Mouse (Mus musculus) T-helper 17 cell (primary cell): ENCODE measurements around the gene Emc3.

Experiments
- in situ Hi-C, 2 experiments: fragments of 300-600 bp; cut with MboI, MseI; formaldehyde crosslinking; loops; 1 replicate in 1 of 2; 2 replicates in 1 of 2; pipeline ENCODE4 v1.15.1; 2025; ENCODE audit warnings: high pct_unique_total_duplicates in 2 of 2

The Emc3 gene

GRCm38 (mm10) chr6:113495071-113495675 lies 36.3 kb downstream of the Emc3 start:
- in situ Hi-C loops: no loop called here

GRCm38 (mm10) chr6:113494258-113494788 lies 37.1 kb downstream of the Emc3 start:
- in situ Hi-C loops: no loop called here

GRCm38 (mm10) chr6:113492101-113492864 lies 39.2 kb downstream of the Emc3 start:
- in situ Hi-C loops: no loop called here

- in situ Hi-C loops: no loop called here
Observed at GRCm38 (mm10) chr6:113489410-113489809, 42.0 kb downstream of the Emc3 start.

DNA sequence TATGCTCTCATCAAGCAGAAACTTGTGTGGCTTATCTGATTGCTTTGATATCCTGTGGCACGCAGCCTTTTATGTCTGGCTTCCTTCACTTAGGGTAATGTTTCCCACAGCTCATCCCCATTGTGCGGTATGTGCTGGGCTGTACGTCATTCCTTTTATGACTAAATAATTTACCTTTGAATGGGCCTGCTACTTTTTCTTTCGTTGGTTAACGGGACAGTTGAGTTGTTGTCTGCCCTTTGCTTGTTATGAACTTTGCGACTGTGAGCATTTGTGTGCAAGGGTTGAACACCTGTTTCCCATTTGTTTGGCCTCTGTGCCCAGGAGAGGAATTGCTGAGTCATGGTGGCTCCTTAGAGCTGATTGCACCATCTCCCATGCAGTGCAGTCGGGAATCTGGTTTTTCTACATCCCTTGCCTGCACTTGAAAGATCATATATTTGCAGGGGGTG lies 44.3 kb downstream of the Emc3 start:
- in situ Hi-C loops: no loop called here

DNA sequence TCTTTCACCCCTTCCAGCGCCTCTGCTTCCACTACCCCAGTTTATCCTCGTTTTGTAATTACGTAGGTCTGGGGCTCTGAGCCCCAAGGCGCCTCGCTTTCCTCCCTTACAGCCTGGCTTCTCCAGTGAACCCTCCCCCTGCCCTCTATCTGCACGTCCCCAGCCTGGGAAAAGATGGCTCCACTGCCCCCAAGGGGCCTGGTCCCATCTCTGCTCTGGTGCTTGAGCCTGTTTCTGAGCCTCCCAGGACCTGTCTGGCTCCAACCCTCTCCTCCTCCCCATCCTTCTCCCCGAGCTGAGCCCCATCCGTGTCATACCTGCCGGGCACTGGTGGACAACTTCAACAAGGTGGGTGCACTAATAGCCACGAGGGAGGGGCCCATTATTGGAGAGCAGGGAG lies 47.7 kb downstream of the Emc3 start:
- in situ Hi-C loops: no loop called here

GRCm38 (mm10) chr6:113483100-113483615 lies 48.3 kb downstream of the Emc3 start, which contains the start of gene Creld1:
Creld1 (plus strand) TSS chr6:113483297.
- in situ Hi-C loops: no loop called here

- in situ Hi-C loops: no loop called here
Observed at GRCm38 (mm10) chr6:113482477-113483099, 48.9 kb downstream of the Emc3 start.

DNA sequence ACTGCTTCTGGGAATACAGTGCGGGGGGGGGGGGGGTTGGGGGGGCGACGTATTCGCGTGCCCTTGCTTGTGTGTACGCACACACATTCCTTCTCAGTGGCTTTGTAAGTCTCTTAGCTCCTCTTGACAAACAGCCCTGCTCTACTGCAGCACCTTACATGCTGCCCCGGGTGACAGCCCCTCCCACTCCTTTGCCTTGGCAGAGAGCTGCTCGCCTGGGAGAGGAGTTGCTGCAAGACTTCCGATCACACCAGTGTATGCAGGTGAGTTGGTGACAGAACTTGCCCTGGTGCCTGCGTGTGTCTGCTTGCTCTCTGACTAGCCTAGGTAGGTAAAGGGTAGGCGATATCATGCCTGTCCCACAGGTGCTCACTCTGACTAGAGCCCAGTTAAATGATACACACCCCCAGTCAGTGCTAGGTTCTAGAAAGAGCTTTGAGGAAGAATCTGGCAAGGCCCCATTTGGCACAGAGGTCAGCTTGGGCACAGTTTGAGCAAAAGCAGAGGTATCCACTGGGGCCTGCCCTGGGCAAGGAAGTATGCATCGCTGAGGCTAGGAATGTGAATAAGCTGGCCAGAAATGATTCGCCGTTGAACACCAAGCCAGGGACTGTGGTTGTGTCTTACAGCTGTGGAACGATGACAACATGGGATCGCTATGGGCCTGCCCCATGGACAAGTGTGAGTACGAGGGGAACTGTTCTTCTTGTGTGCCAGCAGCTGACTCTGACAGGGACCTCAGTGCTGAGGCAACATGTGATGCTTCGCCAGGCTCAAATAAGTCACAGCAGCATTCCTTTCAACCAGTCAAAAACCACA lies 50.7 kb downstream of the Emc3 start:
- in situ Hi-C loops: no loop called here

- in situ Hi-C loops: no loop called here
Observed at GRCm38 (mm10) chr6:113478906-113479305, 52.5 kb downstream of the Emc3 start.

DNA sequence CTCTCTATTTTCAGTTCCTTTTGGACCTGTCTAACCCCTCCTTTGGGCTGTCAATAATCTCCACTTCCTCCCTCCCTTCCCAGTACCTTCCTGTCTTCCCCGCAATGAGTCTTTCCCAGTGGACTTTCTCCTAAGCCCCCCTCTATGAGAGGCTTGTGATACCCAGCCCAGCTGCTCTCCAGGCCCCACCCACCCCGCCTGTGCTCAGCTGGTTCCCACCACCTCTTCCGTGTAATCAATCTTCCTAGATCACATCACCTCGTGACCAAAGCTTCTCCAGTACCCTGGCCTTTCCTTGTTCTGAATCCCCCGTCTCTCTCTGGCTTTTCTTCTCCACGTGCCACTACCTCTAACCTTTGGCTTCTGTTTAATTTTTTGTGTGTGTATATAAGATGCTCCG lies 54.1 kb downstream of the Emc3 start:
- in situ Hi-C loops: no loop called here

- in situ Hi-C loops: loop anchor here (5.0 kb wide), 2 partner anchors 51 to 599 kb away; no protein-coding TSS in a partner anchor
Observed at GRCm38 (mm10) chr6:113473715-113474114, 57.7 kb downstream of the Emc3 start.

DNA sequence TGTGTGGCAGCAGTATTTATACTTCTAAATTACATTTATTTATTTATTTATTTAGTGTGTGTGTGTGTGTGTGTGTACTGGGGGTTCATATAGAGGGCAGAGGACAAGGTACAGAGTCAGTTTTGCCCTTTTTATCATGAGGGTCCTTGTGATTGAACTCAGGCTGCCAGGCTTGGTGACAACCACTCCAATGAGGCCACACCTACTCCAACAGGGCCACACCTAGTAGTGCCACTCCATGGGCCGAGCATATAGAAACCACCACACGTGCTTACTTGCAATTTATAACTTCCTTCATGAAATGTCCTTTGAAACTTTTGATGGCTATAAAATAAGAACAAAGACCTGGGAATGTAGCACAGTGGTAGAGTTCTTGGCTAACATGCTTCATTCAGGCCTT lies 58.2 kb downstream of the Emc3 start:
- in situ Hi-C loops: loop anchor here (5.0 kb wide), 2 partner anchors 51 to 599 kb away; no protein-coding TSS in a partner anchor

- in situ Hi-C loops: loop anchor here (5.0 kb wide), 2 partner anchors 50 to 600 kb away; no protein-coding TSS in a partner anchor
Observed at GRCm38 (mm10) chr6:113472061-113472460, 59.4 kb downstream of the Emc3 start.

DNA sequence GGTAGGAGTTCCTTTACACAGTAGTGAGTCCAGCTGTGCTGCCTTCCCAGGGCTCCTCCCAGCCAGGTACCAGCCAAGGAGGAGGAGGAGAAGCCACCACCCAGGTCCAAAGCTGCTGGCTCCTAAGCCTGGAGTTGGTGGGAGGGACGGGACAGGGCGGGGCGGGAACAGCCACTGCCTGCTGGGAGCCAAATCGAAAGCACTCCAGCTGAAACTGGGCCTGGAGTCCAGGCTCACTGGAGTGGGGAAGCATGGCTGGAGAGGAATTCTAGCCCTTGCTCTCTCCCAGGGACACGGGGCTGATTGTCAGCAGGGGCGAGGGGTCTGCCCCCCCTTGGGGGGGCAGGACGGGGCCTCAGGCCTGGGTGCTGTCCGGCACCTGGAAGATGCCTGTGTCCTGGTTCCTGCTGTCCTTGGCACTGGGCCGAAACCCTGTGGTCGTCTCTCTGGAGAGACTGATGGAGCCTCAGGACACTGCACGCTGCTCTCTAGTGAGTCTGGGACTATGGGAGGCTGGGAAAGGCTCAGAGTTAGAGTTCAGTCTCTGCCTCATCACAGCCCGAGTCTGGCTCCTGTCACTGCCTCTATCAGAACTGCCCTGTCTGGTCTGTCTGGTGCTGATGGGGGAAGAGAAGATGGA lies 60.0 kb downstream of the Emc3 start, which contains the start of gene Il17rc:
Il17rc (plus strand) TSS at position 131 of the 640 bp plus-strand sequence.
- in situ Hi-C loops: loop anchor here (5.0 kb wide), 2 partner anchors 49 to 601 kb away; no protein-coding TSS in a partner anchor

- in situ Hi-C loops: no loop called here
Observed at GRCm38 (mm10) chr6:113469432-113469831, 62.0 kb downstream of the Emc3 start.

DNA sequence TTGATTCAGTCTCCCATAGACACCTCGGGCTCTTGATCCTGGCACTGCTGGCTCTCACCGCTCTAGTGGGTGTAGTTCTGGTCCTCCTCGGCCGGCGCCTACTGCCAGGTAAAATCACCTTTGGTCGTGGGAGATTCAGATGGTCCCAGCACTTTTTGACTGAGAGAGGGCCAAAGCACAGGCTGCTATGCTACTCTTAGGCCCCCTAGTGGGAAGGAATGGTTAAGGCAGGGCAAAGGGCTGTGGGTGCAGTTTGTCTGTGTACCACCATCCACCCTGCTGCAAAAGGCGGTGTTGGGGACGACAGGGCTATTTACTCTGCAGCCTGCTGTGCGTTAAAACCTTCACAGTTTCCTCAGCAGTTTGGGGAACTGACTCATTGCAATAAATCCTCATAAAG lies 62.4 kb downstream of the Emc3 start:
- in situ Hi-C loops: no loop called here

DNA sequence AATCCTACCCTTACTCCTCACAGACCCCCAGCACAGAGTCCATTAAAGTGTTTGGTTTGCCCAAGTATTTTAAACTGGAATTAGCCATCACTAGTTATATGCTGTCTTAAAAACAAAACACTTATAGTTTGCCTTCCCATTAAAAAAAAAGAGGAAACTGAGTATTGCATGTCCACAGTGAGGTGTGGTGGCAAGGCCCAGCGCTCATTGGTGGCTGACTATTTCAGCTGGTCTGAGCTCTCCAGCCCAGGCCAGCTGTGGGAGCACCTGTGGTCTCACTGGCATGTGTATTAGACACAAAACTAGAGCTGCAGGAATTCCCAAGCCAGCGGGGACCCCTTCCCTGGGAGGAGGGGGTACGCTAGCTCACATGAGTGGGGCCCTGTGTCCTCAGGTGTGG lies 62.9 kb downstream of the Emc3 start:
- in situ Hi-C loops: no loop called here

GRCm38 (mm10) chr6:113465602-113466001 lies 65.8 kb downstream of the Emc3 start:
- in situ Hi-C loops: no loop called here
